Mouse (Mus musculus): ENCODE data around the gene Ubxn10. TPM values are rescaled to one million over a fixed set of nuclear protein-coding genes. Genes with fewer than 3 reads are reported as not detected.

The Ubxn10 gene
- 1.0 and 1.8 TPM in 2 replicates for polyA plus RNA-seq (2015; fragmentation: Nextera tagmentation; extraction: Ambion mirVana)

- Histone ChIP-seq H3K27ac (no peak within 1 kb of the TSS), H3K27me3 (no peaks in the 10 kb centered on the region), H3K4me3 (replicated peaks) (no peak within 1 kb of the TSS), H3K36me3 (no peaks in the 10 kb centered on the region), H3K9ac (no peak within 1 kb of the TSS), H3K4me1 (peaks cover 32% of the 10 kb centered on the region), H3K4me2 (no peak within 1 kb of the TSS), H3K9me3 (replicated peaks) (no peaks in the 10 kb centered on the region)
- 61% methylated on average over 7 of the region's 7 CpGs for WGBS
- ATAC-seq (replicated peaks; ENCODE audit: low FRiP score) = no peak
These were observed at the start of gene Ubxn10 for GRCm38 (mm10) chr4:138737031-138737430. Ubxn10 (minus strand) TSS chr4:138737167.

- H3K9ac ChIP-seq = no peak overlapping the region
- no peak overlapping the region for H3K4me2 ChIP-seq
- 50% methylated on average over 4 of the region's 4 CpGs for WGBS
- H3K27me3 ChIP-seq = peaks cover 4% of the 10 kb centered on the region; the same call in 1 of the 2 replicates
- H3K9me3 ChIP-seq (replicated peaks) = no peaks in the 10 kb centered on the region
- ATAC-seq (replicated peaks; ENCODE audit: low FRiP score) = no peak
- H3K36me3 ChIP-seq = no peaks in the 10 kb centered on the region
- no peak overlapping the region for H3K4me3 ChIP-seq (replicated peaks)
- H3K4me1 ChIP-seq = peaks cover 6% of the 10 kb centered on the region
- H3K27ac ChIP-seq = 0 out of 2 replicates have a peak overlapping the region, but pooled peaks have one; percentile 32
These were observed 49.2 kb upstream of the Ubxn10 start for GRCm38 (mm10) chr4:138786141-138786540.

DNA sequence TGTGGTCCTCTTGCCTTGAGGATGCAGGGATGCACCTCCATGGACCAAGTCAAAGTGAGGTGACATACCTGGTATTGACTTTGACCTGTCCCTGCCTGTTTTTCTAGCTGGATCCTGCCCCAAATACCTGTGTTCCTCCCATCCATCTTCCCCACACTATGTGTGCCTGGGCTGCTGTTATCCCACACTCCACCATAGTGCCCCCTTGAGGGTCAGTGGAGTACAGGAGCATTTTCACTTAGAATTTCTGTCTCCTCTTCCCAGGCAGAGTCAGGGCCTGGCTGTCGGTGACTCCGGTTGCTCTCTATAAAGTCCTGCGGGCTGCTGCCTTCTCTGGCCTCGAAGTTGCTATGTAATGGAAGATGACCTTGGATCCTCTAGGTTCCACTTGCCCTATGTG, 48.8 kb upstream of the Ubxn10 start:
- H3K4me3 ChIP-seq (replicated peaks) = no peak overlapping the region
- H3K36me3 ChIP-seq = no peaks in the 10 kb centered on the region
- no peak for ATAC-seq (replicated peaks; ENCODE audit: low FRiP score)
- peak overlapping the region; percentile 32; the same call in 1 of the 2 replicates for H3K27ac ChIP-seq
- 49% methylated on average over 4 of the region's 4 CpGs for WGBS
- peaks cover 4% of the 10 kb centered on the region; the same call in 1 of the 2 replicates for H3K27me3 ChIP-seq
- H3K4me1 ChIP-seq = peaks cover 6% of the 10 kb centered on the region
- no peak overlapping the region for H3K4me2 ChIP-seq
- H3K9ac ChIP-seq = no peak overlapping the region
- no peaks in the 10 kb centered on the region for H3K9me3 ChIP-seq (replicated peaks)

- H3K4me1 ChIP-seq = peaks cover 15% of the 10 kb centered on the region
- 76% methylated on average over 6 of the region's 6 CpGs for WGBS
- no peak overlapping the region for H3K27ac ChIP-seq
- H3K4me3 ChIP-seq (replicated peaks) = no peak overlapping the region
- H3K36me3 ChIP-seq = no peaks in the 10 kb centered on the region
- ATAC-seq (replicated peaks; ENCODE audit: low FRiP score) = no peak
- H3K9ac ChIP-seq = no peak overlapping the region
- no peaks in the 10 kb centered on the region for H3K9me3 ChIP-seq (replicated peaks)
- H3K27me3 ChIP-seq = peaks cover 4% of the 10 kb centered on the region; the same call in 1 of the 2 replicates
- H3K4me2 ChIP-seq = no peak overlapping the region
These were observed 45.1 kb upstream of the Ubxn10 start for GRCm38 (mm10) chr4:138782098-138782497.

DNA sequence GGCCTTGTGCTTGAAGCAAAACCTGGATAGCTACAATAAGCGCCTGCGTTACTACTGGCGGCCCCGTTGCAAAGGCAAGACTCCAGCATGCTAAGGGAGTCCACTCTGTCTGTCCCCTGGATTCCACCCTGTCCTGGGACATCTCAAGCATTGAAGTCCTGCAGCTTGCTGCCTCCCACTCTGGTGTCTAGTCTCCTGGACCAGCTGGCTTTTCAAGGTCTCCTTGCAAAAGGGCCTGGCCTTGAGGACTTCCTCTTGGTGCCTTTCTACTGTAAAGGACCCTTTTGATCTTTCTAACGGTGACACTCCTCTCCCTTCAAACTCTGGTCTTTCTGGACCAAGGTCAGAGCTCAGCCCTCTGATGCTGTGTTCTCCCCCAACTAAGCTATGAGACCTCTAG, 43.3 kb upstream of the Ubxn10 start:
- Histone ChIP-seq H3K9me3 (replicated peaks) (no peaks in the 10 kb centered on the region), H3K4me2 (no peak overlapping the region), H3K4me3 (replicated peaks) (no peak overlapping the region), H3K27ac (no peak overlapping the region), H3K27me3 (peaks cover 7% of the 10 kb centered on the region; the same call in 1 of the 2 replicates), H3K9ac (no peak overlapping the region), H3K4me1 (peaks cover 9% of the 10 kb centered on the region; the same call in 1 of the 2 replicates), H3K36me3 (no peaks in the 10 kb centered on the region)
- no peak for ATAC-seq (replicated peaks; ENCODE audit: low FRiP score)
- 81% methylated on average over 5 of the region's 5 CpGs for WGBS

DNA sequence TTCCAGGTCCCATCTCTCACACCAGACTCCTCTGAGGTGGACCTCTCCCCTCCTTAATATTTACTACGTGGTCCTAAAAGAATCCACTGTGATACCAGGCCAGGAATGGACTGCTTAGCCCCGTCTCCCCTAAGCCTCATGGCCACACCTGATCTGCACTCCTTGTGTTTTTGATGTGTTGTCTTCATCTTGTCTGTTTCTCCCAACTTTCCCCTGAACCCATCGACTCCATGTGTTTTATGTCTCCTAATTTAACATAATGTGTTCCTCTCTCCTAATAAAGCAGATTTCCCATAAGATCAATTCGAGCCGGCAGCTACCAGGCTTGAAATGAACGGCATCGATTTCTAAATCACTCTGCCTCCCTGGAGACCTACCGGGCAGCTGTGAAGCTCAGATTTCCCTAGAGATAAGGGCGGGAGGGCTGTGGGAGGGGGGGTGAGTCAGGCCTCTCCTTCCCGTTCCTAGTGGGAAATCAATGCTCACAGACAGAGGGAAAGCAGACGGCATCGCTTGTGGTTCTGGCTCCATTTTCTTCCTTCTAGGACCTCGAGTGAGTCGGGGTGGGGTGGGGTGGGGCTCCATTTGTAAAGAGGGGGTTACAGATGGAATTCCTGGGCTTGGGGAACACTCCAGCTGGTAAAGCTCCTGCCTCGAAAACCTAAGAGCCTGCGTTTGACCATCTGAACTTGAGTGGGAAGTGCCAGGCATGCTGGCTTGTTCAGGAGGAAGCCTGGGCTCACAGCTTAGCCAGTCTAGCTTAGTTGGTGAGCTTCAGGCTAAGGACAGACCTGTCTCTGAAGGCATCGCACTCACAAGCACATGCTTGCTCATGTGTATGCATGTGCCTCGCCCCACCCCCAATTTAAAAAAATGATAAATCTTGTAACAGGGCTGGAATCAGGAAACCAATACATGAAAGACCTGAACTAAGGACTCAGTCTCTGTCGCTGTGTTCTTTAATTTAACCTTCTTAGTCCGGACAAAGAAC, 40.7 kb upstream of the Ubxn10 start:
- no peak for ATAC-seq (replicated peaks; ENCODE audit: low FRiP score)
- 31% methylated on average over 20 of the region's 20 CpGs for WGBS
- H3K27me3 ChIP-seq = 0 out of 2 replicates have a peak, but pooled peaks cover 3% of the 10 kb centered on the region

DNA sequence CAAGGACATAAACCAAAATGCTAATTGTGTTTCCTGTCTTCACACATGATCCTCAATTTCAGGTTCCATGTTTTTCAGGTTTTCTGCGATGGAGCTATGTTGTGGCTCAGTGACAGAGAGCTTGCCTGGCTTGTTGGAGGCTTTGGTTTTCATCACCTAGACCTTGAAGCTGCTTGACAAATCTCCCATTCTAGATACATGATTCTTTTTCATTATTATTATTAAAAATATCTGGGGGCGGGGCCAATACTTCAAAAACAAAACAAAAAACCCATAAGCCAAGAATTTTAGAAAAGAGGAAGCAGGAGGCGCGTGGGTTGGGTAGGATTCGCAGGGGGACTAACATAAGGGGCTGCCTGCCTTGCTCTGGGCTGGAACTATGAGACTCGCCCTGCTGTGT, 38.5 kb upstream of the Ubxn10 start, which contains the start of gene Pla2g2d:
Gene Pla2g2d, plus strand, starts transcription at position 301 of the 400 bp plus-strand sequence.
- 0 out of 2 replicates have a peak, but pooled peaks cover 3% of the 10 kb centered on the region for H3K27me3 ChIP-seq
- no peak within 1 kb of the TSS for H3K4me3 ChIP-seq (replicated peaks)
- peaks cover 9% of the 10 kb centered on the region; the same call in 1 of the 2 replicates for H3K4me1 ChIP-seq
- no peaks in the 10 kb centered on the region for H3K36me3 ChIP-seq
- no peak within 1 kb of the TSS for H3K27ac ChIP-seq
- no peak within 1 kb of the TSS for H3K9ac ChIP-seq
- 83% methylated on average over 6 of the region's 6 CpGs for WGBS
- no peak within 1 kb of the TSS for H3K4me2 ChIP-seq
- no peaks in the 10 kb centered on the region for H3K9me3 ChIP-seq (replicated peaks)
- ATAC-seq (replicated peaks; ENCODE audit: low FRiP score) = no peak

More for the DNA sequence above, 40.7 kb upstream of the Ubxn10 start:
- Histone ChIP-seq H3K4me3 (replicated peaks) (no peak overlapping the region), H3K9me3 (replicated peaks) (no peaks in the 10 kb centered on the region), H3K36me3 (no peaks in the 10 kb centered on the region), H3K9ac (no peak overlapping the region), H3K4me1 (peaks cover 9% of the 10 kb centered on the region; the same call in 1 of the 2 replicates), H3K4me2 (no peak overlapping the region), H3K27ac (no peak overlapping the region)

- Histone ChIP-seq H3K9ac (no peak overlapping the region), H3K4me1 (0 out of 2 replicates have a peak, but pooled peaks cover 2% of the 10 kb centered on the region), H3K9me3 (replicated peaks) (no peaks in the 10 kb centered on the region), H3K27ac (no peak overlapping the region), H3K4me3 (replicated peaks) (no peak overlapping the region), H3K27me3 (0 out of 2 replicates have a peak, but pooled peaks cover 3% of the 10 kb centered on the region), H3K36me3 (no peaks in the 10 kb centered on the region), H3K4me2 (no peak overlapping the region)
- ATAC-seq (replicated peaks; ENCODE audit: low FRiP score) = no peak
- WGBS = 62% methylated on average over 5 of the region's 5 CpGs
These were observed 35.4 kb upstream of the Ubxn10 start for GRCm38 (mm10) chr4:138772386-138772785.

DNA sequence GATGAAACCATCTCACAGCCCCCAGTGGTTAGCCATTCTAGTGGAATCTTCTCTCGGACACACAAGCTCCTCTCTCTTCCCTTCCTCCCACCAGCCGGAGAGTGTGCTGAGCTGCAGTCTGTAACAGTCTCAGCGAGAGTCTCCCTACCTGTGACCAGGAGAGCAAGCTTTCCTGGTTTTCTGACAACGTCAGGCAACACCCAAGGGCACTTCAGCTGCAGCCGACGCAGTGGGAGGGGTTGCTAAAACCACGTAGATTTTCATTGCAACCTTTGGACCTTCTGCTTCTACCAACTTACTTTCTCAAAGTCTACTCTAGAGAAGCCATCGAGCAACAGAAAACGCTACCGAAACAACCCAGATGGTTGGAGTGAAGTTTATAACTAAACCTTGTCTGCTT, 35.0 kb upstream of the Ubxn10 start:
- Histone ChIP-seq H3K9me3 (replicated peaks) (no peaks in the 10 kb centered on the region), H3K4me3 (replicated peaks) (no peak overlapping the region), H3K4me2 (no peak overlapping the region), H3K27ac (no peak overlapping the region), H3K9ac (no peak overlapping the region), H3K36me3 (no peaks in the 10 kb centered on the region), H3K27me3 (0 out of 2 replicates have a peak, but pooled peaks cover 3% of the 10 kb centered on the region), H3K4me1 (no peaks in the 10 kb centered on the region)
- WGBS = 83% methylated on average over 10 of the region's 10 CpGs
- ATAC-seq (replicated peaks; ENCODE audit: low FRiP score) = no peak

DNA sequence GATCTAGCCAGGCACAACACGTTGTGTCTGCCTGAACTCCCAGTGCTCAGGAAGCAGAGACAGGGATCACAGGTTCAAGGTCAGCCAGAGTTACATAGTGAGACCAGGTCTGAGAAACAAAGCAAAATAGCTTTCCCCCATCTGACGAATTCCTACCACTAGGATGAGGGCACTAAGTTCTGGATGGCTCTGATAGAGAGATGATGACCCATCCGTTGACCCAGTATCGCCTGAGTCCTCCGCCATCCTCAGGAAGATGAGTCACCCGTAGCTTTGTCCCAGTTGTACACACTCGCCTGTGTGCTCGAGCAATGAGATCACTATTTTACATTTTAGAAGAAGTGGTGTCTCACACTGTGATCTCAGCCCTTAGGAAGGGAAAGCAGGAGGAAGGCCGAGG, 25.3 kb upstream of the Ubxn10 start:
- H3K27me3 ChIP-seq = no peaks in the 10 kb centered on the region
- no peak overlapping the region for H3K4me2 ChIP-seq
- H3K36me3 ChIP-seq = no peaks in the 10 kb centered on the region
- no peak overlapping the region for H3K9ac ChIP-seq
- ATAC-seq (replicated peaks; ENCODE audit: low FRiP score) = no peak
- H3K4me1 ChIP-seq = 0 out of 2 replicates have a peak, but pooled peaks cover 5% of the 10 kb centered on the region
- H3K27ac ChIP-seq = no peak overlapping the region
- 74% methylated on average over 9 of the region's 9 CpGs for WGBS
- no peak overlapping the region for H3K4me3 ChIP-seq (replicated peaks)
- H3K9me3 ChIP-seq (replicated peaks) = no peaks in the 10 kb centered on the region

- WGBS = 72% methylated on average over 8 of the region's 8 CpGs
- Histone ChIP-seq H3K9me3 (replicated peaks) (no peaks in the 10 kb centered on the region), H3K4me3 (replicated peaks) (no peak within 1 kb of the TSS), H3K4me1 (peaks cover 12% of the 10 kb centered on the region; the same call in 1 of the 2 replicates), H3K36me3 (no peaks in the 10 kb centered on the region), H3K9ac (no peak within 1 kb of the TSS), H3K4me2 (no peak within 1 kb of the TSS), H3K27ac (no peak within 1 kb of the TSS), H3K27me3 (no peaks in the 10 kb centered on the region)
- no peak for ATAC-seq (replicated peaks; ENCODE audit: low FRiP score)
These were observed 20.4 kb upstream of the Ubxn10 start, which contains the start of gene Pla2g2f for GRCm38 (mm10) chr4:138757416-138757815. Pla2g2f (minus strand) TSS chr4:138757626.

- WGBS = 87% methylated on average over 11 of the region's 11 CpGs
- H3K9me3 ChIP-seq (replicated peaks) = no peaks in the 10 kb centered on the region
These were observed 19.0 kb upstream of the Ubxn10 start for GRCm38 (mm10) chr4:138755983-138756382.

More at GRCm38 (mm10) chr4:138755983-138756382, 19.0 kb upstream of the Ubxn10 start:
- Histone ChIP-seq H3K36me3 (no peaks in the 10 kb centered on the region), H3K27ac (no peak overlapping the region), H3K4me2 (no peak overlapping the region), H3K4me3 (replicated peaks) (no peak overlapping the region), H3K9ac (no peak overlapping the region), H3K4me1 (peaks cover 12% of the 10 kb centered on the region; the same call in 1 of the 2 replicates), H3K27me3 (no peaks in the 10 kb centered on the region)
- ATAC-seq (replicated peaks; ENCODE audit: low FRiP score) = no peak
